Mouse (Mus musculus): ENCODE measurements at regions not wholly inside any gene's neighbourhood (a gene's known extent, or its start where the extent isn't known, plus 50 kb on each side); places are given as distances from the start of the nearest gene placed in this dataset.

GRCm38 (mm10) chr17:51907031-51907430, 73.9 kb upstream of the Satb1 start:
- no peak for TF ChIP-seq MAX (IDR thresholded peaks at IDR 0.05; ENCODE audit: low read length)
- no peak for TF ChIP-seq CTCF (conservative IDR thresholded peaks at IDR 0.05 in 1 of 2, IDR thresholded peaks at IDR 0.05 in 1 of 2; ENCODE audit: low read depth in 2 of 2, low read length in 2 of 2)
- TF ChIP-seq ZKSCAN1 (IDR thresholded peaks at IDR 0.05; ENCODE audit: borderline replicate concordance, low read depth, low read length) = no peak
- no peak for TF ChIP-seq POLR2A (IDR thresholded peaks at IDR 0.05; ENCODE audit: low read depth, low read length)
- TF ChIP-seq USF2 (conservative IDR thresholded peaks at IDR 0.05; ENCODE audit: low read depth, low read length) = no peak
- TF ChIP-seq HCFC1 (IDR thresholded peaks at IDR 0.05; ENCODE audit: low read depth, low read length) = no peak
- no peak for TF ChIP-seq MAFK (IDR thresholded peaks at IDR 0.05; ENCODE audit: insufficient replicate concordance, low read length)

Measured in CH12.LX (cell line).